Mouse (Mus musculus) thymus, adult 18-20 months (tissue): ENCODE data around the gene Slc38a4.

ENCODE experiments used
- DNase-seq, 2 experiments: peaks; one replicate each; pipeline ENCODE4 v3.0.0; 2022; ENCODE audit warnings: mixed read lengths in 2 of 2

The Slc38a4 gene

GRCm38 (mm10) chr15:97050436-97050835, 5.3 kb downstream of the Slc38a4 start:
- no peak for DNase-seq

GRCm38 (mm10) chr15:97050011-97050410, 5.7 kb downstream of the Slc38a4 start:
- no peak for DNase-seq

- DNase-seq: no peak
Measured at GRCm38 (mm10) chr15:97049281-97049841, 6.4 kb downstream of the Slc38a4 start.

DNA sequence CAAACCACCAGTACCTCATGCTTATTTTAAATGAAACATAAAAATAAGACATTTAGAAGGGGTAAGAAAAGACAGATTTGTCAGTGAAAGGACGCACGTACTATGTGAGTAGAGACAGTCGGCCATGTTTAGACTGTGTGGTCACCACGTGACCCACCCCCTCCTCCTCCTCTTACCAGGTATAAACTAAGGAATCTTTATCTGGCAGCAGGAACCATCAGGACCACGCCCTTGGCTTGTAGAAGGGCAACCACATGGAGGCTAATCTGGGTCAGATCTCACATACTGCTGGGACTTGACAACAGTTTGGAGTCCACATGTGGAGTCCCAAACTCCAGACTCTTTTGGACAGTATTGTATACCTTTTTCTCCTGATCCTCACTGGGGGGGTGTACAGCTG, 7.5 kb downstream of the Slc38a4 start:
- no peak for DNase-seq

GRCm38 (mm10) chr15:97043921-97044320, 11.8 kb downstream of the Slc38a4 start:
- DNase-seq: no peak

GRCm38 (mm10) chr15:97042001-97042491, 13.7 kb downstream of the Slc38a4 start:
- DNase-seq: no peak

- DNase-seq: no peak
Measured at GRCm38 (mm10) chr15:97041182-97041581, 14.6 kb downstream of the Slc38a4 start.

- DNase-seq: no peak
Measured at GRCm38 (mm10) chr15:97037710-97038109, 18.0 kb downstream of the Slc38a4 start.

GRCm38 (mm10) chr15:97035892-97036291, 19.9 kb downstream of the Slc38a4 start:
- no peak for DNase-seq

DNA sequence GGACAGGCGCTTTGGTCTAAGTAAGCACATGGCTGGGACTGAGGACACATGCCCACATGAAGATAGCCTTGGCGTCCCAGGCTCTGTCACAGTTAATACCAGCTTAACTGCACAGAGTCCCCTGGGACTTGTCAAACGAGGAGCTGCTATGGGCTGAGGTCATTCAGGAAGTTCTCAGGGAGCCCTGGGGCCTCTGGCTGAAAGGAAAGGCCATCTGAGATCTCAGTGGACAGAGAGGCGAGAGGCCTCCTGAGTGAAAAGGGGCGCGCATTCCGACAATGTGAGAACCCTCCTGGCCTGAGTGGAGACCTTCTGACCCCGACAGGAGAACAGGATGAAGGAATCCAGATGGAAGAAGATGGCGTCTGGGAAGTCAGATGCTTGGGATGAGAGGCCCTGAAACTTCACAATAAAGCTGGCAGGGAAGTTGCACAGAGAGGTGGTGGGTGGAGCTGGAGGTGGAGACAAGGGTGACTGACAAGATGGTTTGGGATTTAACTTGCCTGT, 22.2 kb downstream of the Slc38a4 start:
- DNase-seq: no peak

GRCm38 (mm10) chr15:97031886-97032285, 23.9 kb downstream of the Slc38a4 start:
- no peak for DNase-seq

DNA sequence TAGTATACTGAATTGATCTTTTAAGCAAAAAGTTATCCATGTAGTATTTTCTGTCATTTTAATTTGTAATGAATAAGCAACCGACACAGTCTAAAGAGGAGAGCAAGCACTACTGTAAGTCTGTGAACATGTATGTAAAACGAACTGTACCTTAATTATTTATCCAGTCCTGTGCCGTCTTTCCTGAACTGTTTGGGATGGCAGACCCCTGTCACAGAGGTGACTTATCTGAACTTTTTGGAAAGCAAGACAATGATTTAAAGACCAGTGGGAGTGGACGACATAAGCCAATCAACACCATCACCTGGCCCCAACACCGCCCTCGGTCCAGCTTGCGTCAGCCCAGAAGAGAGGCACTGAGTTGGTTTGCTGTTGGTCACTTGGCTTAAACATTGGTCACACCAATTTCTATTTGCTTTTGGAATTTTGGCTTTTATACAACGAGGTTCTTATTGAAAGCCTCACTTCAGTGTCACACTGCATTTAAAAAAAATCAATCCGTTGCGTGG, 24.7 kb downstream of the Slc38a4 start:
- DNase-seq: no peak

DNA sequence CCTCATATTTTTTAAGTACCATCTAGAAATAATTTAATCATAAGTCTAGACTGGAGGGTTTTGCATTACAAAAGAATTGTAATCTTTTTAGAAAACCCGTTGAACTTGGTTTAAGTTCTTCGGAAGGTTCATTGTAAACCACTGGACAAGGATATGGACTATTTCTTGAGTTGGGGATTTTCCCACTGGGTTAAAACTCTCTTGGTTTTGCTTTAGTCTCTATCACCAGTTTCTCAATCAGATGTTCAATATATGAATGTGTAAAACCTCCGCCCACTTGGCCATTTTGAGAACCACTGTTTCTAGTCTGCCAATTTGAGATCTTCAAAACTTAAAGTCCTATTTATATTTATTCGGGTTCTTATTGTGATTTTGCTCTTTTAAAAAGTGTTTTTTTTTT, 25.6 kb downstream of the Slc38a4 start:
- DNase-seq: no peak

DNA sequence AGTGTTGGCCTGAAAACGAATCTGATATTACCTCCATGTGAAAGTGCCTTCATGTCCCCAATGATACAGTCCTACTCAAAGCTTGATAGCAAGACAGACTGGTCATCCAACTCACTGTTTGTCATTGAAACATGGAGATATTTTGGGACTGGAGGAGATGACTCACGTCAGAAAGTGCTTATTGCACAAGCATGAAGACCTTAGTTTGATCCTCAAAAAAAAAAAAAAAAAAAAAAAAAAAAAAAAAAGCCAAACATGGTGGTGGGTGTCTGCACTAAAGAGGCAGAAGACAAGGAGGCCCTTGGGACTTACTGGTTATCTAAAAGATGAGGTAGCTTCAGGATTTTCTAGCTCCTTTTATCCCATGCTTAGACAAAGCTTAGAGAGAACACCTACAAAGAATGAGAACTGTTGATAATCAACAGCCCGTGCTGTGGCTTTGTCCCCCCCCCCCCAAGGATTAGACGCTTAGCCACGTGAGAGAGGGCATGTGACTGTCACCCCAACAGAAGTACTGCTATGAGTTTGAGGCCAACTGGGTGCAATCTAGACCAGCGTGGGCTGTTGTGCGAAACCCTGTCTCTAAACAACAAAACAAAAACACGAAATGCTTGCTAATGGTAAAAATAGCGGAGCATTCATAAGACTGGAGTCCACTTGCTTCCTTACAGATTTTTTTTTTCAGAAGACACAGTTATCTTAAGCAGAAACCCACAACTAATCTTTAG, 26.5 kb downstream of the Slc38a4 start:
- DNase-seq: no peak

DNA sequence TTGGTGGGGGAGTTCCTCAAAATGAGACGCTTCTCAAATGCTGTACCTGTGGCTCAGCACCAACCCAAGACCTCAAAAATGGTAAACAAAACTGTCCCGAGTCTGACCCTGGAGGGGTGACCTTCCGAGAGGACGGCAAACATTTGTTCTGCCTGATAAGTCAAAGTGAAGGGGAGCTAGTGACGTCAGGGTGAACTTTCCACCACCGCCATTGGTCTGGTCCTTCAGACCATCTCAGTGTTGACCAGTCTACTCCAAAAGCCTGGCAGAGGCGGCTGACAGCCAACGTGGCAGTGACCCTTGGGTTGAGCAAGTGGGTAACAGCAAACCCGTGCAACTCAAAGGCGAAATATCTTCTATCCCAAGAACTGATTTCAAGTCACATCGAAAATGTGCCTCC, 27.1 kb downstream of the Slc38a4 start:
- no peak for DNase-seq

- no peak for DNase-seq
Measured at GRCm38 (mm10) chr15:97028046-97028634, 27.6 kb downstream of the Slc38a4 start.

DNA sequence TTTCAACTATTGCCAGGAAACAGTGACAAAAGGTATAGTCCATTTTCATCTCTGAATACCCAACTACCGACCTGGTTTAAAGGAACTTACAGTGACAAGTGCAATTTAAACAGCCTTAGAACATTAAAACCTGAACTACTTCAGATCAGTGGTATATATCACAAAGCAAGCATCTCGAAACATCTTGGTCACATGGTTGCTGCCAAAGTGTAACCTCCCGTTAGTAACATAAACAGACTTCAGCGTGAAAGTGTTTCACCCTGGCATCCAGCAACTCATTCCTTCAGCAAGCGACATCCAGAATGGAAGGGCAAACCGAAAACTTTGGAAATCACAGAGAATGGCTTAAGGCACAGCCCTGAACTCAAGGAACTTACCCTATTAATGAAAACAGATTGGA, 29.1 kb downstream of the Slc38a4 start:
- DNase-seq: no peak

DNA sequence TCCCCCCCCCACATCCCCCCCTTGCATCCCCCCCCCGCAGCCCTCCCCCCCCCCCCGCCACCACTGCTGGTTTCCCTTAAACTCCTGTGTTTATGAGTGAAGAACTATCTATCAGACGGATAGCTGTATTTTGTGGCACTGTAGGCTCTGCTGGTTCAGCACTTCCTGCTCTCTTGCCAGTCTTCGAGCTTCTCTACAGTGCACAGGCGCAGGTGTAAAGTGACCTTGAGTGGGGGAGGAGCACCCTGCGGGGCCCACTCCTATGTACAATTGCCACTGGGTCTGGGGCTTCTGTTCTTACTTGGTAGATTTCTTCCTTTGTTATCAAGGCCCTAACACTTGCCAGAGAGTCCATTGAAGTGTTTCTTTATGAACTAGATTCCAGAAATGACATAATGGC, 33.0 kb downstream of the Slc38a4 start:
- no peak for DNase-seq

DNA sequence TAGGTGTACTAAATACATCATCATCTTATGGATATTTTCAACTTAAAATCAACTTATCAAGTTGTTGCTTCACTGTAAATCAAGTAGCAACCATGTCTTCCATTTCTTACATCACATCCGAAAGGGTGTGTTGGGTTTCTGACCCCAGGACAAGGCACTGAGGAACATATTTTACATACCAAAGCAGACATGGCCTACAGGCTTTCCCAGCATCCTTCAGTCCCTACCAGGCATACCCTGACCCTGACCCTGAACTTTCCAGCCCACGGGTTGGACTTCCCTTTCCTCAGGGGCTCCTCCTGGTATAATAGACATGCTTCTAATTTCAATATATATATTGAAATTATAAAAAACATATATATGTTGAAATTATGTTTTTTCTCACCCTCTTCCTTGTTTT, 33.5 kb downstream of the Slc38a4 start:
- DNase-seq: no peak

DNA sequence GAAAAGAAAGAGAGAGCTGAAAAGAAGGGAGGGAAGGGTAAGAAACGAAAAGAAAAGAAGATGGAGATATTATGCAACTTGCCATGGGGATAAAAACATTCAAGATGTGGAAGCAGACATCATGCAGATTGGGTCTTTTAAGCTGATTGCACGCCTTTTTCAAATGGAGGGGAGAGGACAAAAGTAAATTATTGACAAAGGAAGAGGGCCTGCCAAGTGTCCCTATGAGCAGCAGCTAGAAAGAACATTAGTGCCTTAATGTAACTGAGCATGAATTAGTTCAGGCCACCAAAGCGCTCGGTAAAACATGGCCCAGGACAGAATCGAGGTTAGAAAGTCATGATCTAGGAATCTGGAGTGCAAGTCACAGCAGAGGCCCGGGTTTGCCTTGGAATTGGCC, 35.5 kb downstream of the Slc38a4 start:
- no peak for DNase-seq

- no peak for DNase-seq
Measured at GRCm38 (mm10) chr15:97019323-97019722, 36.4 kb downstream of the Slc38a4 start.

DNA sequence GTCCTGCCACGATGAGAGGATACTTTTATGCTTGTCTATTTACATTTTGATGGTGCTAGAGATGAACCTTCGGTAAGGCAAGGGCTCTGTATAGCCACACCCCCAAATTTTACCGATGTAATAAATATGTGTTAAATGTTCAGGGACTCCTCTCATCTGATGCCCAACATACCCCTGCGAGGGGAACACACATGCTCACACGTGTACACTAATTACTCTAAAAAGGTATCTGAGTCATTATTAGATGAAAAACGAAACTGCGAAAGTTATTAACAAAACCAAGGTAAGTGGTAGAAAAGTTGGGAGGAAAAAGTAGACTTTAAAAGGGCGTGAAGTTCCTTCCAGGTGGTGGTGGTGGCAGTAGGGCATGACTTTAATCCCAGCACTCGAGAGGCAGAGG, 38.6 kb downstream of the Slc38a4 start:
- no peak for DNase-seq

- no peak for DNase-seq
Measured at GRCm38 (mm10) chr15:97015036-97015596, 40.6 kb downstream of the Slc38a4 start.
